Mouse (Mus musculus): ENCODE measurements around the gene Tgm2.

Tgm2 gene

DNA sequence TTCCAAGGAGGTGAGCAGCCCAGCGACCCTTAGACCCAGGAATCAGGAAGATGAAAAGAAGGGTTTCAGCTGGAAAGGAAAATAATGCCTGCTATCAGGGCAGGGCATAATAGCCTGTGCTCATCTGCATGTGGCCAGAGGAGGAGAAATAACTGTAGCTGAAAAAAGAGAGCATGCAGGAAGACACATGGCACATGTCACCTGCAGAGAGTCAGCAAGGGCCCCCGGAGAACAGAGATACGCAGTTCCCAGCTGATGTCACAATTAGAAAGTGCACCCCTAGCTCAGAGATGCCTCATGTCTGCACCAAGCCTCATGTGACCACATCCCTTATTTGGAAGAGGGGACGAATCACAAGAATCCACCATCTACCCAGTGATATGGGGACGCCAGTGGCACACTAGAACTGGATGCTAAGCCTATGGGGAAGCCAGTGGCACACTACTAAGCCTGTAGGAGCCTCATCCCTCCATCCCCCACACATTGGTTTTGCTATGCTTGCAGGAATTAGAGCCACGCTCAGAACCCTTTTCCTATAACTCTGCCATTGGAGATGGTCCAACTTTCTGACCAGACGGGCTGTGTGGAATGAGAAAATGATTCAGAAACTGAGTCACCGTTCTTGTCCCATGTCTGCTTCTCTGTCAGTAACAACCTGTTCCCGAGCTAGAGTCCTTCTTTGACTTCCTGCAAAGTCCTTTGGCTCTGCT lies 21.4 kb upstream of the Tgm2 start:
- no peak for DNase-seq (ENCODE audit: low read depth)

DNA sequence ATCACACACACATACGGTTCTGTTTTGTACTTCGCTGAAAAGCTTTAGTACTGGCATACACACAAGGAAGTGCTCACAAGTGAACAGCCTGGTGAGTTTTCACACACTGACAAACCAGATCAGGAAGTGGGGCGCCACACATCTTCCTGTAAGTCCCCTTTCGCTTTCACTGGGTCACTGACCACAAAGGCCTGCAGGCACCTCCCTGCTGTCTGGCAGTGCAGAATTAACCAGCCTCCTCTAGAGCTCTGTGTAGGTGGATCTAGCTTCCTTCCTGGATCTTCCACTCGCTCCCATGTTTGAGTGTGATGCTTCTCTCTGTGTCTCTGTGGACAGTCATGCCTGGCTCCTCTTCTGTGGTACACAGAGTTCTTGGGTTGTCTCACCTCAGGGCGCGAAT lies 20.4 kb upstream of the Tgm2 start:
- DNase-seq (ENCODE audit: low read depth), result peak; percentile 81

DNA sequence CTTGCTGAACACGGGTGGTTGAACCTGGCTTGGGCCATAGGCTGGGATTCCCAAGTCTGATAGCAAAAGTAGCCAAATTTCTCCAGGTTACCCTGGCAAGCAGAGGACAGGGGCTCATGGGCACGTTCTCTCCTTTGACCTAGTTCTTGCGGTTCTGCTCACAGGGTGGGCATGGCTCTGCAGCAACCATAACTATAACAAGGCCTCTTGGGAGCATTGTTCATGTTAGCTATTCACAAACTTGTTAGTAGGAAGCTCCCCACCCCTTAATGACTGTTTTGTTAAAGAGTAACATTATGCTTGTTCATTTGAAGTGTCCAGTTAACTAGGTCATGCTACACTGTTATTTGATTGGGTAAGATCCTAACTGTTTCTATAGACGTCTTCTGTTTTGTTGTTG lies 19.5 kb upstream of the Tgm2 start:
- no peak for DNase-seq (ENCODE audit: low read depth)

DNA sequence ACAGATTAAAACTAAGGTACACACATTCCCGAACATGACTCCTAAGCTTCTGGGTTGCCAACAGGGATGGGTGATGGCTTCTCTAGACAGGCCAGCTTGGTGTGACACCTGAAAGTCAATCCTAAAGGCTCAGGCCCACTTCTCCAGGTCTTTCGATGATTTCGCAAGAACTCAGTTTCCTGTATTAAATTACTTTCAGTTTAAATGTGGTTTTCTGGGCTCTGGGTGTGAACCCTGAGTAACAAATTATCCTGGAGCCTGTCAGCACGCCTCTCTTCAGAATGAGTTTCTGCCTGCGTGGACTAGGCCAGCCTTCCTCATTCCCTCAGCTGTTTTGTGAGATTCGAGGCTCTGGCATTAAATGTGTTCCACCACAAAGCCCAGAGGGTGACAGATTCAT lies 16.8 kb upstream of the Tgm2 start:
- no peak for DNase-seq (ENCODE audit: low read depth)

DNA sequence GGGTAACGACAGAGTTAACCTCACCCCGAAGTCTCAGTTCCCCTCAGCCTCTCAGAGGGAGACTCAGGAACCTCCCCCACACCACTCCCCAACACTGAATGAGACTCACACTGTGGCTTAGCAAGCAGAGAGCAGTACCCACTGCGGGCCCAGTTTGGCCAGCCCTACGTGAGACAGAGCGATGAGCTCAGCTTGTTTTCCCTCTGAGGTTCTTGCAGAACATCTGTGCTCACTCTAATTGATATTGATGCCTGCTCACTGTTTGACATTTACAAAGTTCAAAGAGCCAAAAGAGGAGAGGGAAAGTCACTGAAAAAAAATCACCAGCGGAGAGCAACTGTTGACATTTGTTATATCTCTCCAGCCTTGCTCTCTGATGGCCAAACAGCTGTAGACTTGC lies 15.5 kb upstream of the Tgm2 start:
- no peak for DNase-seq (ENCODE audit: low read depth)

DNA sequence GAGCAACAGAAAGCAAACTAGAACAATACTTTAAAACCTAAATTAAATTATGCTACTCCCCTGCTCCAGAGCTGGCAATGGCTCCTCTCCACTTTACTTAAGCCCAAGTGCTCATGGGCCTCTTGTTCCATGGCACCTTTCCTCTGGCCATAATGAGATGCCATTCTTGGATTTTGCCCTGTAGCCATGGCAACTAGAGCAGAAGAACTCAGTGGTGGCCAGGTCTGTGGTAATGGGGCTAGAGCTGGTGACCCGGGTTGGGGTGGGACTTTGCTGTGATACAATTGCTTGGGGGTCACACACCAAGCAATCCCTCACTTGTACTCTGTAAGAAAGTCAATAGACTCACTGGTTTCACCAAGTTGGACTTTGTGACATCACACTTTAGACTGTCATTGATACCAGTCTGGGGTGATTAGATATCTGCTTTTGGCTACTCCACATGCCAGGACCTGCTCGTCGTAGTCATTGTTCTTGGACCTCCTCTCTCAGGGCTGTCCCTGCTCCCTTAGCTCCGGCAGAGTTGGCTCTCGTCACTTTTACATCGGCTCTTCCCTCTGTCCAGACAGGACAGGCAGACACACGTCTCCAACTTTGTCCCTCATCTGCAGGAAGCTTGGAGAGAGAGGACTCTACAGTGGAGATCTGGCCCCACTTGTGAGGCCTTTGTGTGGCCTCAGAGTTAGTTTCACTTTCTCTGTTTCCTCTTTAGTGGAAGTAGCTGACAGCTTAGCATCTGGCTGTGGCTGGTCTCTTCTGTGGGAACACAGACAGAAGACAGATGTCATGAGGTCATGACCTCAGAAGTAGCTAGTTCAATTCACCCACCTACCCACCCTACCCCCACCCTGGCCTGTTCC lies 13.4 kb upstream of the Tgm2 start:
- DNase-seq (ENCODE audit: low read depth), result peak; percentile 70

DNA sequence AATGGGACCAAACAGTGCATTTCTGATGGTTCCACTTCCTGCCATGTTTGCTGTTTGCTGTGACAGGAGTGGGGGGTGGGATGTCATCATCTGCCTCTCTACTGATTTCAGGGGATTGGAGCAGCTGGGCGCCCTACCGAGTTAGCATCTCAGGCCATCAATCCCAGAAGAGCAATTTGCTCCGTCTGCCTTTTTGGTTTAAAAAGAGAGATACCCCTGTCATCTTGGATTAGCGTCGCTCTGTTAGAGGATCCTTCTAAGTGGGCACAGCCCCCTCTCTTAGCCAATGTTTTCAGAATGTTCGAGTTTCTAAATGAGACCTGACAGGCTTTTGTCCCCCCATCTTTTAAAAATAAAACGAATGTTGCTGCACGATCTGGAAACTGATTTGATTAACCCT lies 11.4 kb upstream of the Tgm2 start:
- DNase-seq (ENCODE audit: low read depth), result no peak

DNA sequence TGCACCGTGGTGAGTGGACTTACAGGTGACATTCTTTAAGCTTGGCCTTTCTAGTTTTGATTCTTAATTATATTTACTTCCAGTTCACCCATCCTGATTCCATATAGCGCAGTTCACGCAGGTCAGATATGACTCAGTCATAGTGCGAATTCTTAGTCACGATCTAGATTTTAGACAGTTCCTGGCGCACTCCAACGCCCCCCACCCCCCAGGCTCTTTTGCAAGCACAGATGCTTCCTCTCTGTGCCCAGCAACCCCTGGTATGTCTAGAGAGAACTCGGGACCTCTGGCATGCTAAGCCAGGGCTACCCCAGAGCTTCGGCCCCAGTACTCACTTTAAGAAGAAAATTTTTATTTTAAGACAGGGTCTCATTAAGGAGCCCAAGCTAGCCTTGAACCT lies 10.3 kb upstream of the Tgm2 start:
- DNase-seq (ENCODE audit: low read depth), result no peak

DNA sequence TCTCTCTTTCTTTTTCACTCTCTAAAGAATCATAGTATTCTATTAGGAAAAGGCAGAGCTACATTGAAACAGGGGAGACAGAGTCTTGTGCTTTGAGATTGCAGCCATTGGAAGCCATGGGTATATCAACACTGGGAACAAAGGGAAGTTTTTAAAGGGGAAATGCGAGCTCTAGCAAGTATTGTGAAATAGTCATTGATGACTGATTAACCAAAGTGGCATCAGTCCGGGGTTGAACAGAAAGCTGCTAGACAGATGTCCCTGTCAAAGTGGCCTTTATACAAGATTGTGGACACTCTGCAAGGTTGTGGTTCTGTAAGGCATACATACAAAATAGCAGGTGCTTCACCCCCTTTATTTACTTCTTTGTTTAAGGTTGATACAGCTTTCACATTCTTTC lies 9.4 kb upstream of the Tgm2 start:
- no peak for DNase-seq (ENCODE audit: low read depth)

DNA sequence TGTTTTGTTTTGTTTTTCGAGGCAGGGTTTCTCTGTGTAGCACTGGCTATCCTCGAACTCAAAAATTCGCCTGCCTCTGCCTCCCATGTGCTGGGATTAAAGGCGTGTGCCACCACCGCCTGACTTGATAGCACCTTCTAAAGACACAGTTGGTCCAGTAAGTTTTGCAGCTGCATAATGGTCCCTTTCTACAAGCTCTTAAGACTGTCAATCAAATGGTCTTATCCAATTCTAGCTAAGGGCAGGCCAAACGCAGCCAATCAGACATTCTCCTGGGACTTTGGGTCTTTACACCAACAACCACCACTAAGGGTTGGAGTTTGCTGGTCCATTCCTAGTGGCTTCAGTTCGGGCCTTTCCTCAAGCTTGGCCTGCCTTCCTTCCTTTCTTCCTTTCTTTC lies 8.9 kb upstream of the Tgm2 start:
- DNase-seq (ENCODE audit: low read depth), result no peak

DNA sequence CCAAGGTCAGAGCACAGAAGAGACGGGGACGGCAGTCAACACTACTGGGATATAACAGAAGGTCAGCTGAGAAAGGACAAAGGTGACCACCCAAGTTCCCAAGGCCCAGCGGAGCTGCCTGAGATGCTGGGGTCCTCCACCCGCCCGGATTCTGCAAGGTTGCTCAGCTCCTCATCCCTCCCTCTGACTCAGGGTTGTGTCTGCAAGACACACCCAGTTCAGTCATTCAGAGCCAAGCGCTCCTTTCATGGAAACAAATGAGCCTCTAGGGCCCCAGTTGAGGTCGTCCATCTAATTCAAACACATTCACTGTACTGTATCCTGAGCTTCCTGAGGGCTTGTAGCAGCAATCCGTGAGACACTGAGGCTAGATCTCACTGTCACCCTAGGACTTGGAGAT lies 8.4 kb upstream of the Tgm2 start:
- no peak for DNase-seq (ENCODE audit: low read depth)

DNA sequence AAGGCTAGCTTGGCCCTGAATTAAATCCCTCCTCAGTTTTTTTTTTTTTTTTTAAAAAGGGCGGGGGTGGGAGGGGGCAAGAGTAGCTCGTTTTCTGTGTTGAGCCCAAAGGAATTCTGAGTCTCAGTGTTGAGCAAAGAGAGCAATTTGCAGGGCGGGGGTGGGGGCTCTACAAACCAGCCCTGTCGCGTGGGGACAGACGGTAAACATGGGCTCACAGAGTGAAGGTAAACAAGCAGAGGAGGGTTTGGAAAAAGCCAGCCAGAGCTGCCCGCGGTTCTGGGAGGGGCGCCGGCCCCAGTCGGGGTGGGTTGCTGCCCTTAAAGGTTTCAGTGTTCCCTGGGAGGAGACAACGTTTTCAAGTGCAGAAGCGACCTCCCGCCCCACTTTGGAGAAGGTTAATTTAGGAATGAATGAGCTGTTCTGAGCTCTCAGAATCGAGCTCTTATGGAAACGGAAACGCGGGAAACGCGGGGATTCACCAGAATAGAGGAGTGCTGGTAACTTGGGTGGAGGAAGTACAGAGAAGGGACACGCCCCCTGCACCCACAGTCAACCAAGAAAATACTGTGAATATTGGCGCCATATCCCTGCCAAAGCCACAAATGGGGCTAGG lies 7.6 kb upstream of the Tgm2 start:
- DNase-seq (ENCODE audit: low read depth), result peak; percentile 63

DNA sequence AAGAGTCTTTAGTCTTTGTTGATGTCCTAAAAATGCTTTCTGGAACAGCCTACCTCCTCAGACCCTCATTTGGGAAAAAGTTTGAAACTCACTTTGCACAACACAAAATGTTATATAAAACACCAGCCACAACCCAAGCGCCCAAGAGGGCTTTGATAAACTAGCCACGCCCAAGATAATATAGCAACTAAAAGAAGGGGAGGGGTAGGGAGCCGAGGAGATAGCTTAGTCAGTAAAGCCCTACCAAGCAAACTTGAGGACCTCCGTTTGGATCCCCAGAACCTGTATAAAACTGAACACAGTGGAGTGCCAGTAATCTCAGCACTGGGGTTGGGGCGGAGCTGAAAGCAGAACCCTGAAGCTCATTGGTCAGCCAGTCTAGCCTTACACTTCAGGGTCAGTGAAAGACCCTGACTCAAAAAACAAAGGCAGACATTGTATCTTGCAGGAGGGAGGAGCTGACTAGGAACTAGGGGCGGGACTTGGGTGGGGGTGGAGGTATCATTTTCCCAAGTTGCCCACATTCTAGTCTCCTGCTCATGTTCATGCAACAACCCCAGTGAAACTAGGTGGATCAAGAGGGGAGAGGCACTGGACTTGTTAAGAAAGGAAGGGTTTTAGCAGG lies 6.6 kb upstream of the Tgm2 start:
- no peak for DNase-seq (ENCODE audit: low read depth)

DNA sequence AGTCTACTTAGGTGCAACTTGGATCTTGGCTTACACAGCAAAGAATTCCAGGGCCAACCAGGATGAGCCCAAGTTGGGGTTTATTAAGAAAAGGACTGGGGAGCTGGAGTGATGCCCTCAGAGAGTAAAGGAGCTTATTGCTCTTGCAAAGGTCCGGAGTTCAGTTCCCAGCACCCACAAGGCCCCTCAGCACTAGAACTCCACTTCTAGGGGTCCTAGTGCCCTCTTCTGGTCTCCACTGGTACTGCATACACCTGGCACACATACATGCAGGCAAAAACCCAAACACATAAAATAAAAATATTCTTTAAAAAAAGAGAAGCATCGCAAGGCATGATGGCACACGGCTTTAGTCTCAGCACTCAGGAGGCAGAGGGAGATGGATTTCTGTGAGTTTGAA lies 4.8 kb upstream of the Tgm2 start:
- DNase-seq (ENCODE audit: low read depth), result no peak

DNA sequence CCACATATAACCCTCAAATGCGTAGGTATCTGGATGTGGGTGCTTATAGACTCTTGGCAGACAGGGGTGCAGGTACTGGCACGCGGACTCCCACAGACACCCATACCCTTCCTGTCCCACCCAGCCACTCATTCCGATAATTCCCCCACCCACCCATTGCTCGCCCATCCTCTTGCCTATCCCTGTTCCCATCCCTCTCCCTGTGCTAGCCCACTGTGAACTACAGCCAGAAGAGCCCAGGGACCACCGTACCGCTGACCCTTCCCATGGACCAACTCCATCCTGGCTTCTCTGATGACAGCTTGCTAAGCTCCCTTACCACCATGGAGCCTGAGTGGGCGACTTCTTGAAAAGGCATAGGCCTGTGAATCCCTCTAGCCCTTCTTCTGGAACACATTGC lies 735 bp upstream of the Tgm2 start:
- DNase-seq (ENCODE audit: low read depth), result no peak

DNA sequence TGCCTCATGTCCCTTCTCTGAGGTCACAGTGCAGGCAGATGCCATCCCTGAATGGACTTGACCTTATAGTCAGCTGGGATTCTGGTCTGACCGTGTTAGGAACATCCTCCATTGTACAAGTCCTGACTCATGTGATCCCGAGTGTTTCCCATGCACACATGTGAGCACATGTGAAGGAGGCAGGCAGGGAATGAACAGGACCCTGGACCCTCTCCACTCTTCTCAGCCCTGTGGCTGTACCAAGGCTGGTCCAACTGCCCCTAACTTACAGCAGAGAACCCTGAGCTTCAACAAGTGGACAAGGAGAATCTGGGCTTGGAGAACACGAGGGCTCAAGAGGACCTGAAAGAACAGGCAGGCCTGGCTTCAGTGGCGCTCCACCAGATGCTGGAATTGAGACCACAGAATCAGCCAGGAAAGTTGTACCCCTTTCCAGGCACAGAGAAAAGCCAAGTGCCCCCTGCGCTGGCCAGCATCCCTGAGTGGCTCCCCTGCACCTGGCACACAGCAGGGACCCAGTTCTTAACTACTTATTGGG lies 639 bp downstream of the Tgm2 start:
- no peak for DNase-seq (ENCODE audit: low read depth)

DNA sequence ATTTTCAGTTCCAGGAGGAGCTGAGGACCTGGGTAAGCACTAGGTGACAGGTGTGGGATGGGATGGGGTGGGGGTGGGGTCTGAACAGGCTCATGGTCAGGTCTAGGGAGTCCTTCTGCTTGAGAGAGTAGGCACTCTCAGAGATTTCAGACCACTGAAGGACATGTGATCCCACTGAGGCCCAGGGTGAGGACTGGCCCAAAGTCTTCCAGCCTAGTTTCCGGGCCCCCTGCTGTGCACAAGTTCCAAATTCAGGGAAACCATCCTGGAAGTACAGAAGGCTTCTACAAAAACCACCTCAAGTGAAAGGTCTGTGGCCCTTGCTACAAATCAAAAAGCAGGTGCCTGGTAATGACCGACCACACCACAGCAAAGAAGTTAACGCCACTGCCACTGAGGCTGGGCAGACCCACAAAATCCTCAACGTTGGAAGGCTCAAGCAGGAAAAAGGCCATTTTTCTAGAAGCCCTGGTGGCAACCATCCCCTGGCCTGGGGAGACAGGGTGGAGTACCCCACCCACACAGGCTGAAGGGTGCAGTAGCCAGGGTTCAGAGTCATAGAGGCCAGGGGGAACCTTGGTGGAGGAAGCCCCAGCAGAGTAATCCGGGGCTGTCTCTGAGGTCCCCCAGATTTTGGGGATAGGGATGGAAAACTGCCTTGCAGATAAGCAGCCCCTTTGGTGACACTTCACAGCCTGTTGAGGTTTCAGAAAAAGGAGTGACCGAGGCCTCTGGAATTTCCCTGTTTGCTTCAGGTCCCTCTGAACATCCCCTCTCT lies 1.3 kb downstream of the Tgm2 start:
- no peak for DNase-seq (ENCODE audit: low read depth)

DNA sequence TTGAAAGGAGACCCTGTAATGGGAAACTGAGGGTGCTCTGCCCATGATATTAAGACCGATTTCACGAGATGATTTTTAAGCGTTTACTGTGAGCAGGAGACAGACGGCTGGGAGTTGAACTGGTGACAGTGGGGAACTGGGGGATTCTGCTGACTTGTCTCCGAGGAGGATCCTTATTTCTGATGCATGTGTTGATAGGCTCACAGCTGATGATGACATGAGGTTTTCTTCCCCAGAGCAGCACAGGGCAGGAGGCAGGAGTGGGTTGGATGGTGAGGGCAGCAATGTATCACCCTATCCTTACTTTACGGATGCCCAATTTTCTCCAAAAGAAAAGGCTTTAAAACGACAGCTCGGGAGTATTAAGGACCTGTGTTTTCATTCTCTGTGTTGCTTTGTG lies 2.0 kb downstream of the Tgm2 start:
- DNase-seq (ENCODE audit: low read depth), result no peak

DNA sequence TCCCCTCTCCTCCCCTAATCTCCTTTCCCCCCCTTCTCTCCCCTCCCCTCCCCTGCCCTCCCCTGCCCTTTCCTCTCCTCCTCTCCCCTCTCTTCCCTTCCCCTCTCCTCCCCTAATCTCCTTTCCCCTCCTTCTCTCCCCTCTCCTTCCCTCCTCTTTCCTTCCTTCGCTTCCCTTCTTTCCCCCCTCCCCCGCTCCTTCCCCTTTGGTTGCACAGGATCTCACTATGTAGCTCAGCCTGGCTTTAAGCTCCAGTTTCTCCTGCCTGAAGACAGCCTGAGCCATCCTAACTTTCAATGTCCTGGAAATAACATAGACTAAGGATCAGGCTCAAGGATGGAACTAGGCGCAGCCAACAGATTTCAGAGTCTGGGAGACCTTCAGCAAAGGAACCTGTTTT lies 2.4 kb downstream of the Tgm2 start:
- no peak for DNase-seq (ENCODE audit: low read depth)

DNA sequence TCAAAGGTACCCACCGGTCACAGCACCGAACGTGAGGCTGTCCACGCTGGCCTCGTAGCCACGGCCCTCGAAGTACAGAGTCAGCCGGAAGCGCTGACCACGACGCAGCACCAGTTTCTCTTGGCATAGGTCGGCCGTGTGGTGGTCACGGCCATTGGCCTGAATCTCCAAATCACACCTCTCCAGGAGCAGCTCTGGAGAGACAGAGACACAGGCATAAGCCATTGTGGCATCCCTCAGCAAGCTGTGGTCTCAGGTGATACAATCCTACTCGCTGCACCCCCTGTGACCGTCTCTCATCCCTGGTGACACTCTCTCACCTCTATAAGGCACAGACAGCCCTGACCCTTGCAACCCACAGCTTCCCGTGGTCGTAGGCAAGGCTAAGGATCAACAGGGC lies 3.3 kb downstream of the Tgm2 start:
- DNase-seq (ENCODE audit: low read depth), result no peak

DNA sequence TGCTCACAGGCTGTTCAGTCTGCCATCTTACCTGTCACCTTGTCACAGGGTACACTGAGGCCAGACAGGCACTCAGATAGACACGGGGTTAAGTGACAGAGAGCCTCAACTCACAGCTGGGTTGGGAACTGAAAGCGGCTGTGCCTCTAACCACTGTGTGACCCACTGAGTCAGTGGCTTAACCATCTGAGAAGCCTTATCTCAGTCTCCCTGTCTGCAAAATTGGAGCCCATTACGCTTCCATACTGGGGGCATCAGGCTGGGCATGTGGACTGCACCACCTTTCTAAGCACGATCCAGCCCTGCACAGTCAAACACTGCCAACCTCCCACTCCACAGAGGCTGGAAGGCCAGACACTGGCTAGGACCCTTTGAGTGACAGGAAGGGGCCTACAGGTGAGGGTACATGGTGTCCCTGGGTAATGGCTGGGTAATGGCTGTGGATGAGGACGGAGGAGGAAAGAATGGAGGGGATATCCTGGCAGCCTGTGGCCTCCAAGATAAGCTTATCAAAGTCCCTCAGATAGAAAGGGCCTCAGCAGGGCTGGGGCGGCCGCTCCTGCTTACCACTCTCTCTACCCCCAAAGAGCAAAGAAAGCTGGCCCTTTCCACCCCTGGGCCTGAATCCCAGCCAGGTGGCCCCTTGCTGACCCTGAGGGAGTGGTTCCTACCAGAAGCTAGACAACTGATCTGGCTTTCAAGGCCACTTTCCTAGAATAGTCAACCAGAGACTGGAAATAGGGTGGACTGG lies 4.4 kb downstream of the Tgm2 start:
- no peak for DNase-seq (ENCODE audit: low read depth)

Data from naive thymus-derived CD4-positive, alpha-beta T cell, adult 2 months (primary cell).